Mouse (Mus musculus) cerebellum, adult 2 months (tissue): ENCODE data around the gene Tnpo1. TPM values are rescaled to one million over a fixed set of nuclear protein-coding genes. Genes with fewer than 3 reads are reported as not detected.

Experiments
- DNase-seq, 2 experiments: peaks; one replicate each; pipeline ENCODE4 v3.0.0; 2021
- H3K27ac ChIP-seq: fragments of 200-500 bp; 2 replicates; pipeline ENCODE4 v1.5.1; 2012; ENCODE audit warnings: low read length, control low read depth, inconsistent platforms; ENCODE audit not compliant: insufficient read depth
- H3K27me3 ChIP-seq: fragments of 200-500 bp; 2 replicates; pipeline ENCODE4 v1.6.1; 2012; ENCODE audit warnings: inconsistent platforms, mild to moderate bottlenecking, low read length, moderate library complexity; ENCODE audit not compliant: control insufficient read depth, insufficient read depth
- H3K4me1 ChIP-seq: fragments of 200-500 bp; 2 replicates; pipeline ENCODE4 v1.6.1; 2011; ENCODE audit warnings: low read length; ENCODE audit not compliant: control insufficient read depth, insufficient read depth
- H3K4me3 ChIP-seq: fragments of 200-500 bp; replicated peaks from 2 replicates; pipeline ENCODE3; 2011; ENCODE audit warnings: mild to moderate bottlenecking, low read depth, low read length, control low read depth; ENCODE audit not compliant: insufficient read depth
- CTCF ChIP-seq: fragments of 200-500 bp; IDR thresholded peaks from 2 replicates; pipeline ENCODE4 v1.5.1; 2011; ENCODE audit warnings: low read depth, mild to moderate bottlenecking, control low read depth, low read length, moderate library complexity, borderline replicate concordance; ENCODE audit not compliant: insufficient read depth
- POLR2A ChIP-seq: fragments of 200-500 bp; IDR thresholded peaks from 2 replicates; pipeline ENCODE4 v1.6.1; 2011; ENCODE audit warnings: low read length, control low read depth, borderline replicate concordance; ENCODE audit not compliant: insufficient read depth
- WGBS: fragments of 180-500 bp; shearing (Covaris S2); methylation state at CpG from one replicate; pipeline ENCODE4 v1.1.7; 2018; 5-methylcytosine and 5-hydroxymethylcytosine counted together
- polyA plus RNA-seq: library from polyadenylated mRNA; depleted of rRNA; stranded (reverse); fragments of >200 nt; gene quantifications from 2 replicates; pipeline ENCODE4 v1.2.3, GENCODE M21; 2012

Tnpo1 gene
- polyA plus RNA-seq, 1 experiment: 23.9 TPM

GRCm38 (mm10) chr13:98956209-98956608 lies 30.0 kb upstream of the Tnpo1 start:
- Histone ChIP-seq H3K27me3 (no peaks in the 10 kb centered on the region), H3K4me3 (no peak overlapping the region), H3K27ac (no peak overlapping the region), H3K4me1 (no peaks in the 10 kb centered on the region)
- TF ChIP-seq POLR2A: no peak
- TF ChIP-seq CTCF: no peak
- no peak for DNase-seq
- 92% methylated on average over 2 of the region's 2 CpGs for WGBS

GRCm38 (mm10) chr13:98955676-98956075 lies 29.5 kb upstream of the Tnpo1 start:
- 71% methylated on average over 6 of the region's 6 CpGs for WGBS
- no peak for DNase-seq
- Histone ChIP-seq H3K4me3 (no peak overlapping the region), H3K27me3 (no peaks in the 10 kb centered on the region), H3K27ac (no peak overlapping the region), H3K4me1 (no peaks in the 10 kb centered on the region)
- TF ChIP-seq CTCF (no peak), POLR2A (no peak)

GRCm38 (mm10) chr13:98955226-98955625 lies 29.0 kb upstream of the Tnpo1 start:
- TF ChIP-seq POLR2A: no peak
- TF ChIP-seq CTCF: no peak
- DNase-seq: no peak
- whole genome bisulfite sequencing: 52% methylated on average over 5 of the region's 5 CpGs
- H3K4me1 ChIP-seq: no peaks in the 10 kb centered on the region
- H3K27ac ChIP-seq: no peak overlapping the region
- H3K4me3 ChIP-seq: no peak overlapping the region
- H3K27me3 ChIP-seq: no peaks in the 10 kb centered on the region

- H3K4me3 ChIP-seq: no peak overlapping the region
- no peaks in the 10 kb centered on the region for H3K4me1 ChIP-seq
- no peak overlapping the region for H3K27ac ChIP-seq
- no peak for TF ChIP-seq CTCF
- no peak for TF ChIP-seq POLR2A
- no peaks in the 10 kb centered on the region for H3K27me3 ChIP-seq
- WGBS: 19% methylated on average over 5 of the region's 5 CpGs
- DNase-seq: peak; percentile 47 to 72
Observed at GRCm38 (mm10) chr13:98953830-98954229, 27.6 kb upstream of the Tnpo1 start.

- H3K27ac ChIP-seq: no peak overlapping the region
- H3K4me1 ChIP-seq: no peaks in the 10 kb centered on the region
- no peak for DNase-seq
- no peak overlapping the region for H3K4me3 ChIP-seq
- TF ChIP-seq POLR2A (no peak), CTCF (no peak)
- no peaks in the 10 kb centered on the region for H3K27me3 ChIP-seq
- 73% methylated on average over 7 of the region's 7 CpGs for WGBS
Observed at GRCm38 (mm10) chr13:98951951-98952350, 25.8 kb upstream of the Tnpo1 start.

- 91% methylated on average over 4 of the region's 4 CpGs for WGBS
- Histone ChIP-seq H3K27ac (no peak overlapping the region), H3K27me3 (no peaks in the 10 kb centered on the region), H3K4me1 (no peaks in the 10 kb centered on the region), H3K4me3 (no peak overlapping the region)
- TF ChIP-seq POLR2A (no peak), CTCF (no peak)
- DNase-seq: no peak
Observed at GRCm38 (mm10) chr13:98948146-98948545, 22.0 kb upstream of the Tnpo1 start.

DNA sequence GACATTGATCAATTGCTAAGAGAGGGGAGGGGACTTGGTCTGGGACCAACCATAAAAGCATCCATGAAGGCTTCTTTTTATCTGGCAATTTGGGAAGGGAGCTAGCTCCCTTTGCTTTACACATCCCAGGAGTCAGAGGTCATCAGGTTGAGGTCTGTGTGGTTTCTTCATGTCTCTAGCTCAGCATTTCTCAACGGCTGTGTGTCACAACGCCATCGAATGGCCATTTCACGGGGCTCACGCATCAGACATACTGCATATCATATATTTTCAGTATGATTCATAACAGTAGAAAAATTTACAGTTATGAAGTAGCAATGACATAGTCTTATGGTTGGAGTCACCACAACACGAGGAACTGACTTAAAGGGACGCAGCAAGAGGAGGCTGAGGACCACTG lies 20.2 kb upstream of the Tnpo1 start:
- 94% methylated on average over 7 of the region's 7 CpGs for WGBS
- Histone ChIP-seq H3K27me3 (no peaks in the 10 kb centered on the region), H3K4me3 (no peak overlapping the region), H3K27ac (no peak overlapping the region), H3K4me1 (no peaks in the 10 kb centered on the region)
- no peak for DNase-seq
- TF ChIP-seq CTCF (no peak), POLR2A (no peak)

- Histone ChIP-seq H3K4me1 (no peaks in the 10 kb centered on the region), H3K4me3 (no peak overlapping the region), H3K27ac (no peak overlapping the region), H3K27me3 (no peaks in the 10 kb centered on the region)
- 43% methylated on average over 3 of the region's 3 CpGs for WGBS
- TF ChIP-seq CTCF: no peak
- TF ChIP-seq POLR2A: no peak
- DNase-seq: no peak
Observed at GRCm38 (mm10) chr13:98945908-98946307, 19.7 kb upstream of the Tnpo1 start.
